Mouse (Mus musculus) lung, adult 2 months (tissue): ENCODE measurements around the gene Arid4a. TPM values are rescaled to one million over a fixed set of nuclear protein-coding genes. Genes with fewer than 3 reads are reported as not detected.
A peak's percentile ranks its signal among the peaks of the same experiment; 100 is the strongest.

Source experiments
- DNase-seq: peaks from one replicate; pipeline ENCODE4 v3.0.0; 2022
- H3K4me1 ChIP-seq: fragments of 200-500 bp; 2 replicates; pipeline ENCODE4 v1.6.1; 2011; ENCODE audit warnings: low read length; ENCODE audit not compliant: control insufficient read depth, insufficient read depth
- H3K4me3 ChIP-seq: fragments of 200-500 bp; replicated peaks from 2 replicates; pipeline ENCODE3; 2011; ENCODE audit warnings: low read depth, mild to moderate bottlenecking, control low read depth, low read length; ENCODE audit errors: extremely low read depth
- CTCF ChIP-seq: fragments of 200-500 bp; IDR thresholded peaks from 2 replicates; pipeline ENCODE4 v1.5.1; 2011; ENCODE audit warnings: mild to moderate bottlenecking, low read length, control low read depth; ENCODE audit not compliant: insufficient read depth
- POLR2A ChIP-seq: fragments of 200-500 bp; IDR thresholded peaks from 2 replicates; pipeline ENCODE4 v1.6.1; 2011; ENCODE audit warnings: low read depth, mild to moderate bottlenecking, control low read depth, low read length, borderline replicate concordance; ENCODE audit errors: extremely low read depth
- WGBS: fragments of 180-500 bp; shearing (Covaris S2); methylation state at CpG from one replicate; pipeline ENCODE4 v1.1.7; 2018; 5-methylcytosine and 5-hydroxymethylcytosine counted together
- polyA plus RNA-seq: library from polyadenylated mRNA; depleted of rRNA; stranded (reverse); fragments of >200 nt; gene quantifications from 2 replicates; pipeline ENCODE4 v1.2.3, GENCODE M21; 2012; rRNA removed

Arid4a gene
- 4.1 and 5.4 TPM in 2 replicates for polyA plus RNA-seq

GRCm38 (mm10) chr12:71015363-71016210 is at the start of gene Arid4a:
Gene Arid4a, plus strand, starts transcription at chr12:71015990.
- H3K4me1 ChIP-seq: peaks cover 13% of the 10 kb centered on the region
- peak within 1 kb of the TSS; percentile 99 for H3K4me3 ChIP-seq
- under 1% methylated on average over 61 of the region's 61 CpGs for WGBS
- DNase-seq: peak; percentile 96
- TF ChIP-seq POLR2A (peak; percentile 88), CTCF (no peak)

GRCm38 (mm10) chr12:70967581-70967980 is 48.2 kb upstream of the Arid4a start:
- Histone ChIP-seq H3K4me1 (0 out of 2 replicates have a peak, but pooled peaks cover 2% of the 10 kb centered on the region), H3K4me3 (peak overlapping the region; percentile 13)
- DNase-seq: no peak
- TF ChIP-seq CTCF (no peak), POLR2A (no peak)
- WGBS: 21% methylated on average over 8 of the region's 8 CpGs

- peak; percentile 85 for DNase-seq
- peak; percentile 82; the same call in 1 of the 2 replicates for TF ChIP-seq POLR2A
- TF ChIP-seq CTCF: peak; percentile 27; the same call in 1 of the 2 replicates
- WGBS: under 1% methylated on average over 35 of the region's 35 CpGs
These were observed 47.5 kb upstream of the Arid4a start for GRCm38 (mm10) chr12:70968141-70968790.

GRCm38 (mm10) chr12:70968791-70969307 is 46.9 kb upstream of the Arid4a start:
- peak; percentile 63; the same call in 1 of the 2 replicates for TF ChIP-seq POLR2A
- no peak for TF ChIP-seq CTCF
- under 1% methylated on average over 15 of the region's 15 CpGs for WGBS

More at GRCm38 (mm10) chr12:70968141-70968790, 47.5 kb upstream of the Arid4a start:
- H3K4me3 ChIP-seq: peak overlapping the region; percentile 94
- 0 out of 2 replicates have a peak, but pooled peaks cover 2% of the 10 kb centered on the region for H3K4me1 ChIP-seq

GRCm38 (mm10) chr12:70969485-70970184 is 46.2 kb upstream of the Arid4a start:
- peak; percentile 46 for DNase-seq
- 0 out of 2 replicates have a peak, but pooled peaks cover 2% of the 10 kb centered on the region for H3K4me1 ChIP-seq
- TF ChIP-seq POLR2A: no peak
- TF ChIP-seq CTCF: peak; percentile 86
- WGBS: 3% methylated on average over 17 of the region's 17 CpGs
- peak overlapping the region; percentile 63 for H3K4me3 ChIP-seq

More at GRCm38 (mm10) chr12:70968791-70969307, 46.9 kb upstream of the Arid4a start:
- Histone ChIP-seq H3K4me3 (peak overlapping the region; percentile 94), H3K4me1 (0 out of 2 replicates have a peak, but pooled peaks cover 2% of the 10 kb centered on the region)
- DNase-seq: peak; percentile 86

- 78% methylated on average over 4 of the region's 4 CpGs for WGBS
- Histone ChIP-seq H3K4me1 (peaks cover 2% of the 10 kb centered on the region; the same call in 1 of the 2 replicates), H3K4me3 (no peak overlapping the region)
- DNase-seq: no peak
- TF ChIP-seq POLR2A (no peak), CTCF (no peak)
These were observed 42.0 kb upstream of the Arid4a start for GRCm38 (mm10) chr12:70973831-70974230.

GRCm38 (mm10) chr12:70974441-70975266 is 41.1 kb upstream of the Arid4a start, which contains the start of gene Psma3:
Gene Psma3, plus strand, starts transcription at chr12:70974621.
- peak; percentile 88; the same call in 1 of the 2 replicates for TF ChIP-seq POLR2A
- no peak for TF ChIP-seq CTCF
- under 1% methylated on average over 71 of the region's 71 CpGs for WGBS

GRCm38 (mm10) chr12:70975406-70975805 is 40.4 kb upstream of the Arid4a start:
- peak overlapping the region; percentile 96 for H3K4me3 ChIP-seq
- DNase-seq: no peak
- 17% methylated on average over 10 of the region's 10 CpGs for WGBS
- H3K4me1 ChIP-seq: peaks cover 2% of the 10 kb centered on the region; the same call in 1 of the 2 replicates
- TF ChIP-seq CTCF (no peak), POLR2A (no peak)

More at GRCm38 (mm10) chr12:70974441-70975266, 41.1 kb upstream of the Arid4a start, which contains the start of gene Psma3:
- Histone ChIP-seq H3K4me1 (peaks cover 2% of the 10 kb centered on the region; the same call in 1 of the 2 replicates), H3K4me3 (peak within 1 kb of the TSS; percentile 96)
- peak; percentile 91 for DNase-seq
